Mouse (Mus musculus) brain, embryonic 14.5 days (tissue): ENCODE data around the gene Sdr39u1. TPM values are rescaled to one million over a fixed set of nuclear protein-coding genes. Genes with fewer than 3 reads are reported as not detected.

ENCODE experiments used
- DNase-seq: peaks from one replicate; pipeline ENCODE4 v3.0.0-alpha.2; 2011; ENCODE audit warnings: low read depth
- CTCF ChIP-seq: fragments of 200-500 bp; IDR thresholded peaks from 2 replicates; pipeline ENCODE4 v1.5.1; 2012; ENCODE audit warnings: inconsistent platforms, mild to moderate bottlenecking, moderate library complexity, borderline replicate concordance; ENCODE audit not compliant: insufficient read depth, insufficient read length; ENCODE audit errors: extremely low read depth
- POLR2A ChIP-seq: fragments of 200-500 bp; IDR thresholded peaks from 2 replicates; pipeline ENCODE4 v1.6.1; 2012; ENCODE audit warnings: mild to moderate bottlenecking, inconsistent platforms, borderline replicate concordance; ENCODE audit not compliant: poor library complexity, insufficient read depth, insufficient read length, severe bottlenecking; ENCODE audit errors: extremely low read depth
- polyA plus RNA-seq: library from polyadenylated mRNA; depleted of rRNA; stranded (reverse); fragments of >200 nt; gene quantifications from 2 replicates; pipeline ENCODE4 v1.2.3, GENCODE M21; 2012

Sdr39u1 gene
- polyA plus RNA-seq, 1 experiment, result 97.6 TPM

GRCm38 (mm10) chr14:55868230-55869026 is 31.7 kb downstream of the Sdr39u1 start:
- DNase-seq, result no peak
- no peak for TF ChIP-seq POLR2A
- no peak for TF ChIP-seq CTCF

DNA sequence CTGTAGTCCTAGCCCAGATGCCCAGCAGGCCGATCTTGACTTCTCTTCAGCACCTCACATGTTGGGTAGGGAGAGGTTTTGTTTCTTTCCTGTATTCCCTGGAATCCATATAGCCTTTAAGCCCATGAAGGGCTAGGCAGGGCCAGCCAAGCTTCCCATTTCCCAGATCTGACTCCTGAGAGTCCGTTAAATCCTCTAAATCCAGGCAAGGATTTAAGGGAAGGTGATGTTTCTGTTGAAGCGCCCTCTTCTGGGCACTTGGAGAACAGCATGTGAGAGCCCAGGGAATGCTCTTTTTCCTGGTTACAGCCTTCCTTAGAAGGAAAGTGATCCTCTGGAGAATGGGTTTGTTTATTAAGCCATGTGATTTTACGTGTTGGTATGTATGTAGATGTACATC is 33.1 kb downstream of the Sdr39u1 start:
- TF ChIP-seq POLR2A (no peak), CTCF (peak; percentile 80; the same call in 1 of the 2 replicates)
- DNase-seq, result peak; percentile 73

- TF ChIP-seq POLR2A, result no peak
- peak; percentile 90 for TF ChIP-seq CTCF
- DNase-seq, result peak; percentile 76
These were observed 36.3 kb downstream of the Sdr39u1 start for GRCm38 (mm10) chr14:55863773-55864172.

DNA sequence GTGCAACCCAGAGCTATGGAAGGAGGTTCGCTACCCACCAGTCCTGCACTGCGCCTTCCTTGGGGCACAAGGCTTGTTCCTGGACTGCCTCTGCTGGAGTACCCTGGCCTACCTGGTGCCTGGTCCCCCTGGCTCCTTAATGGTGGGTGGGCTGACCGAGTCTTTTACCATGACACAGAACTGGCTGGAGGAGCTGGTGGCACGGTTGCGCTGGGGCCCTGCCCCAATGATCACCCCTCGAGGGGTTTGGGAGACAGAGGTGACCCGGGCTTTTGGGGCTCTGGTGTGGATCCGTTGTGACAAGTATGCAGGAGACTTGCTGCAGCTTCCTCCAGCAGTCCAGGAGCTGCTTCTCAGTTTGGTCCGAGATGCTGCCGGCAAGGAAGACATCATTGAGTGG is 37.1 kb downstream of the Sdr39u1 start:
- no peak for DNase-seq
- TF ChIP-seq CTCF, result no peak
- TF ChIP-seq POLR2A, result no peak

DNA sequence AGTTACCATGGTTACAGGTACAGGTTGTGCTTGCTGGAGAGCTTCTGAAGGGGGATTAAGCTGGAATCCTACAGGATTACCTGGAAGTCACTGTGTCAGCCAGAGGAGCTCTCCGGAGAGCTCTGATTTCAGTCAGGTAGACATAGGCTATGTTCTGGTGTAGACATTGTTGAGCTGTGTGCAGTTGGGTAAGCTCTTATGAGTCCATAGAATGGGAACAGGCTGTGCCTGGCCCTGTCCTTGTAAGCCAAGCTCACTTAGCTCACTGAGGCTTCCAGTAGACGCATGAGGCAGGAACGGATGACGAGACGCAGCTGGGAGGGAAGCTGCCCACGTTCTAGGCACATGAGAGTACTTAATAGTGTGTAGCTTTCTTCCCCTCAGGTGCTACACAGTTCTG is 37.9 kb downstream of the Sdr39u1 start:
- DNase-seq, result no peak
- no peak for TF ChIP-seq POLR2A
- TF ChIP-seq CTCF, result no peak

DNA sequence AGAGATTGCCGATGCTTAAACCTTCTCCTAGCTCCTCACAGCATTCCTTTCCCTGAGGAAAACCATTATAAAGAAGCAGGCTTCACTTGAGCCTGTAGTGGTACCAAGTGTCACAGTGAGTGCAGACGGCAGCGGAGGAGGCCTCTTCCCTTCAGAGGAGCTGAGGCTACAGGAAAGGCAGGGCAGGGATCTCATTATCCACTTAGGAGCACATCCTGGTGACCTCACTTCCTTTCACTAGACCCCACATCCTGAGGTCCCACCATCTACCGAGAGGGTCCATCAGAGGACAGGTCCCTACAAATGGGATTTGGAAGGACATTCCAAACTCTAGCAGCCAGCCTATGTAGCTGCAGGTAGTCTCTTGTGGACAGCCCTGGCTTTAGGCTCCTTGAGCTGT is 42.5 kb downstream of the Sdr39u1 start:
- DNase-seq, result no peak
- TF ChIP-seq POLR2A (no peak), CTCF (no peak)

DNA sequence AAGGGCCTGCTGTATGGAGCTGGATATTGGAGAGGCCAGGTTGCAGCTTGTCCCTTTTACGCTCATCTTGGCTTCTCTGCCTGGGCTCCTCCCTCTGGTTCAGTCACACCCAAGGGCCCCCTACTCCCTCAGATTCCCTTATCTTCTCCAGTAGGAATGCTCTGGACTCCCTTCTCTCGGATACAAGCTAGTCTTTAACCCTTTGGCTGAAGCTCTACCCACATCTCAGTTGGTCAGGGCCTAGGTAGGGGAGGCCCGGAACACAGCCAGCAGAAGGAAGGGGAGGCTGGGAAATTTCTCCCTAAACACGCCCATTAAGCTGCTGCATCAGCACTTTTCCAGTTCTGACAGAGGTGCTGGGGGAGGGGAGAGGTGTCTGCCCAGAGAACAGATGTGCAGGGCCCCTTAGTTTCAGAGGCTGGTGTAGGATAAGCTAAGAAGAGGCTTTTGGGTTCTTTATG is 45.0 kb downstream of the Sdr39u1 start:
- peak; percentile 73 for DNase-seq
- no peak for TF ChIP-seq POLR2A
- TF ChIP-seq CTCF, result no peak

DNA sequence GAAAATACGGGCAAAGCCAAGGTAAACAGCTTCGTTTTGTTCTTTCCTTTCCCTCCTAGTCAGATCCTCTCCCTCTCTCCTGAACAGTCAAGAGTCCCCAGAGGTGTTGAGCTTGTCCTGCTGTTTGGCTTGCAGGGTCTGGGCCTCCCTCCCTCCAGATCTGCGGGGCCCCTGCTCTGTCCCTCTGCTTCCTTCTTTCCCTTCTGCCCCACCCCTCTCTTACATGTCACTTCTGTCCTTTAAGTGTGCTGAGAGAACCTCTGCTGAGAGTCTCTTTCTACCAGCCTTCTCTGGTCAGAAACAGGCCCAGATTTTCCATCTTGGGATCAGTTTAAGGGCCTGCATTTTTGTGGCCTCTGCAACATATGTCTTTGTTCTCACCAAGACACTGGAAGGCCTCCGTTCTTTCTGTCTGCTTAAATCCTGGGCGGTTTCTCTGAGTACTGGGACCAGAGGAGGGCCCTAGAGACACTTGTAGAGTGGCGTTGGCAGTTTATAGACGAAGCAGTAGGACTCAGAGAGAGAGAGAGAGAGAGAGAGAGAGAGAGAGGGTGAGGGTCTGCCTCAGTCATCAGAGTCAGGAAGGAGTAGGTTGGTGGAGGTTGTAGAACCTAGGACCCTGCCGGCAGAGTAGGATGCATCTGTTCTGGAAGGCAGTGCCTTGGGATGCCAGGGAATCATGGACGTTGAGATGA is 45.5 kb downstream of the Sdr39u1 start:
- peak; percentile 57 for DNase-seq
- TF ChIP-seq CTCF (no peak), POLR2A (no peak)

DNA sequence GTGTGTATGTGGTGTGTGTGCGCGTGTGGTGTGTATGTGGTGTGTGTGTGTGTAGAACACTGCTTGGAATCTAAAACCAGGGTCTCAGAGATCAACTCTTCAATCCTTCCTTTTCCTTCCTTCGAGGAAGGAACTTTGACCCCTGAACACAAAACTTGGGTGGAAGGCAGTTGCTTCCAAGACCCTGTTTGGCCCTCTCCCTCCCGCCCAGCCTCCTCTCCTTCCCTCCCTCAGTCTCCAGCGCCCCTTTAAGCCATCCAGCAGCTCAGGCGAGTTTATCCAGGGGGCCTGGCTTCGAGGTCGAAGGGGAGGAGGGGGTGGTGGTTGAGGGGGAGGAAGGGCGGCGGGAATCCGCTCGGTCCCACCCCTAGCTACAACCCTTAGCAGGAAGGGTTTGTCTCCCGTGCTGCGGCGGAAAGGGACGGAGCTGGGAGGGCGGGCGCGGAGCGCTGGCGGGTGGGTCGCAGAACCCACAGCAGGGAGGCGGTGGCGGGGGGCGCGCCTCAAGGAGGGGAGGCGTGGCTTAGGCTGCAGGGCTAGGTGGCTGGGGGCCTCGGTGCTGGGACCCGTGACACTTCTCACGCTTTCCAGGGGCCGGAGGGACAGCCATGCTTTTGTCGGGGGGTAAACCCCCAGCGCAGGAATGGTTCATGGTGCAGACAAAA is 46.3 kb downstream of the Sdr39u1 start, which contains the start of gene Nynrin:
Gene Nynrin, plus strand, starts transcription at position 390 of the 665 bp plus-strand sequence.
- peak; percentile 93 for DNase-seq
- TF ChIP-seq POLR2A (peak; percentile 47; the same call in 1 of the 2 replicates), CTCF (no peak)

DNA sequence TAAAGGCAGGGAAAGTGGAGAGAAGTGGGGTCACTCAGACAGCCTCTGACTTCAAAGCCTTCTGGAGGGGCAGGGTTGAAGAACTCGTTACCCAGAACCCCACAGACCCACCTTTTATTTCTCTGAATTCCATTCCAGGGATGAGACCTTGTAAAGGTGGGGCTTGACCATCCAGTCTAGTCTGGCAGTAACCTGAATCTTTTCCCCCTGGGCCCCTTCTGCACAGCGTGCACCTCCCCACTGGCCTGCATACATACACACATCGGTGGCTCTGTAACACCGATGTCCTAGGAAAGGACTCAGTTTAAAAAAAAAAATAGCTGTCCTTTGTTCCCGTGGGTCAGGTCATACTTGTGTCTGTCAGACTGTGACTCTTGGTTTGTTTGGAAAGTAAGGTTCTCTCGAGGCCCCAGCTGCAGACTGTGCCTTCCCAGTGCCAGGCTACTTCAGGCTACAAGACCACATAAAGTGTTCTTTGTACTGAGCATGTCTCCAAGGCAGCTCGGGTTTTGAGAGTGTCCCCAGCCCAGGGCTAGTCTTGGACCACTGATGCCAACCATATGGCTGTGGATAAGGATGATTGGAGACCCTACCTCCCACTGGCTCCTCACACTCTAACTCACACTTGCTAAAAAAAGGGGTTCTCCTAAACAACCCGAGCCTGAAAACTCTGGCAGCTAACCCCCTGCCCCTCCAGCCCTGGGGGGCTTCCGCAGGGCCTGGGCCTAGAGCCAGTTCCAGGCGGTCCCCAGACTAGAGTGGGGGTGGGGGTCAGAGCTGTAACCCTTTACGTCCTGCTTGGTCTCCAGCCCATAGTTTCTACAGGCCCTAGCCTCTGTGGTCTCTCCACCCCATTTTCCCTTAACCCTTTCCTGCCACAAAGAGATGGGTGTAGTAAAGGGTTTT is 47.2 kb downstream of the Sdr39u1 start:
- DNase-seq, result peak; percentile 90
- TF ChIP-seq CTCF, result no peak
- TF ChIP-seq POLR2A, result no peak
